Mouse (Mus musculus): ENCODE measurements around the gene Six4. TPM values are rescaled to one million over a fixed set of nuclear protein-coding genes. Genes with fewer than 3 reads are reported as not detected.
A peak's percentile ranks its signal among the peaks of the same experiment; 100 is the strongest.
"Not testable (repeated sequence)": the region's sequence is repeated elsewhere in the genome, so short reads cannot be mapped to it uniquely, and the experiment has no call there.

The Six4 gene
- polyA plus RNA-seq, 1 experiment from 2014 or later: 2.4 TPM

DNA sequence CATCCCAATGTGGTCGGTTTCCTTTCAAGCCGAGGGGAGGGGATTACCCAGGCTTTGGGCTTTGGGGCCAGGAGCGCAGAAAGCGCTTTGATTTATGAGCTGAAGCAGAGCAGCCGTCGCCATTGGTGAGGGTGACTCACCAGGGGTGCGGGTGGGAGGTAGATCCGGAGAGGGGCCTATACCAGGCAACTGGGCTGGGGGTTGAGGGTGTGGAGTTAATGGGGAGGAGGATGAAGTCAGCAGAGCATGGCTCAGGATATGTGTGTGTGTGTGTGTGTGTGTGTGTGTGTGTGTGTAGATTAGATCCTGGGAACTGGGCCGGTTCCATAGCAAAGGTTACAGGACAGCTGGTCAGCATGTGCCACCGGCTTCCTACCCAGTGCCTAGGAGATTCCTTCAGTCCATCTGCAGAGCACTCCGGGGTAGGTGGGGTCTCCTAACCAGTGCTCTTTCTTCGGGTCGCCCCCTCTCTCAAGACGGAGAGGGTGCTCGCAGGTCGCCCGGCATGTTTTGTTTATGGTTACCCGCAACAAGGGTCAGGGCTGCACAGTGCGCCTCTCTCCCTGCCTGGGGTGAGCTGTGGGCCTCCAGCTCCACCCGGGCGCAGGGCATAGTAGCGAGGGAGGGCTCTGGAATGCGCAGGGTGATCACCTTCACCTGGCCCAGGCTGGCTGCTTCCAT is 2.7 kb downstream of the Six4 start:
- Histone ChIP-seq H3K27me3 (peaks cover 41% of the 10 kb centered on the region), H3K36me3 (0 out of 2 replicates have a peak, but pooled peaks cover 3% of the 10 kb centered on the region), H3K9me3 (no peaks in the 10 kb centered on the region), H3K4me1 (peaks cover 21% of the 10 kb centered on the region), H3K4me2 (replicated peaks) (peak overlapping the region; percentile 99), H3K27ac (replicated peaks) (no peak overlapping the region), H3K4me3 (peak overlapping the region; percentile 68), H3K9ac (replicated peaks) (no peak overlapping the region)
- ATAC-seq (ENCODE audit: low FRiP score, low read depth): peak; percentile 29; the same call in 1 of the 2 replicates
- 3% methylated on average over 23 of the region's 23 CpGs for WGBS

DNA sequence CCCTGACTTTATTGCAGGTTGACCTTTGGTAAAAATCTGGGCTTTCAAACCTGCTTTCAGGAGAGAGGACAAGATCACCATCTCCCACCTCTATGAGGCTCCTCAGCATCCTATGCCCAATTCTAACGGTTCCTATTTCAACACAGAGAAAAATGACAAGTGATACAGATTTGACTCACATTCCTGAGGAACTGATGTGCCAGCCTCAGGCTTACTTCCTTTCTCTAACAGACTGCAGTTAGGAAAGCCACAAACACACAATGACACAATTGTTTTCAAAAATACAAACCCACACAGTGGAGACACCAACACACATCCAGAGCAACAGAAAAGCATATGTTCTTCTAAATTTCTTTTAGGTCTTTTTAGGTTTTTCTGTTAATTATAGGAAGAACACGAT is 5.4 kb downstream of the Six4 start:
- Histone ChIP-seq H3K4me3 (no peak overlapping the region), H3K27ac (replicated peaks) (no peak overlapping the region), H3K9me3 (no peaks in the 10 kb centered on the region), H3K4me2 (replicated peaks) (no peak overlapping the region), H3K27me3 (peaks cover 30% of the 10 kb centered on the region), H3K9ac (replicated peaks) (no peak overlapping the region), H3K36me3 (peaks cover 17% of the 10 kb centered on the region), H3K4me1 (peaks cover 21% of the 10 kb centered on the region)
- 88% methylated on average over 2 of the region's 2 CpGs for WGBS
- no peak for ATAC-seq (ENCODE audit: low FRiP score, low read depth)

DNA sequence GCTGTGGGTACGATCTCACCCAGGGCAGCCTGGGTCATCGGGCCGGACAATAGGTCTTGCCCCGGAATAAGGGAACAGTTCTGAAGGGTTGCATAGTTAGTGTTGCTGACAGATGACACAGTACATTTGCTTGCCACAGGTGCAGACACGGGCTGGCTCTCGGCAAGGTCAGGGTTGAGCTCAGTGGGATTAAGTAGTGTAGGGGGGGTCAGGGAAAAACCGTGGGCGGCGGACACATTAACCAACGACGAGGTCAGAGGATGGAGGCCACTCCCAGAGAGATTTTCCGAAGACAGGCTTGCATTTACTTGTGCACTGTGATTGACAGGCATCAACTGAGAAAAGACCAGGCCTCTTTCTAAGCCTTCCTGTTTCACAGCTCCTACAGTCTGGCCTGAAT is 9.5 kb downstream of the Six4 start:
- 88% methylated on average over 12 of the region's 12 CpGs for WGBS
- H3K4me2 ChIP-seq (replicated peaks): no peak overlapping the region
- H3K4me3 ChIP-seq: no peak overlapping the region
- H3K27ac ChIP-seq (replicated peaks): no peak overlapping the region
- H3K9me3 ChIP-seq: no peaks in the 10 kb centered on the region
- no peak overlapping the region for H3K9ac ChIP-seq (replicated peaks)
- no peaks in the 10 kb centered on the region for H3K4me1 ChIP-seq
- H3K36me3 ChIP-seq: peaks cover 20% of the 10 kb centered on the region
- peaks cover 4% of the 10 kb centered on the region; the same call in 1 of the 2 replicates for H3K27me3 ChIP-seq
- ATAC-seq (ENCODE audit: low FRiP score, low read depth): no peak

DNA sequence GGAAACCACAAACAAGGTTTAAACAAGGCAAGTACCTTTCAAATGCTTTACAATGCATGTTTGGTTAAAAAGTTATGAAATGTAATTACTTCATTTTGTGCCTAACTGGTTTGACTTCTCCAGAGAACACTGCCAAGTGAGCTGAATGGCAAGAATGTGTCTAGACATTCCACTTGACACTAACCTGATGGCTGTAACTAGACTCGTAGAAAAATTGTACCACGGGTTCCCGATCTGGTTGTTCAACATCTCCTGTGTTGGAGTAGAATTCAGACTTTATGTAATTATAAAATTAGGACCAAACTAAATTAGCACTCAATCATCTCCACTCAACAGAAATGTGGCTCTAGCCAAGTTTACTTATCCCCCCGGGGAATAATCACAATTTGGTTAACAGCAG is 14.7 kb downstream of the Six4 start:
- peaks cover 11% of the 10 kb centered on the region for H3K36me3 ChIP-seq
- H3K27ac ChIP-seq (replicated peaks): no peak overlapping the region
- 93% methylated on average over 4 of the region's 4 CpGs for WGBS
- H3K9me3 ChIP-seq: no peaks in the 10 kb centered on the region
- no peak for ATAC-seq (ENCODE audit: low FRiP score, low read depth)
- H3K27me3 ChIP-seq: no peaks in the 10 kb centered on the region
- H3K4me3 ChIP-seq: no peak overlapping the region
- no peak overlapping the region for H3K4me2 ChIP-seq (replicated peaks)
- H3K4me1 ChIP-seq: no peaks in the 10 kb centered on the region
- no peak overlapping the region for H3K9ac ChIP-seq (replicated peaks)

DNA sequence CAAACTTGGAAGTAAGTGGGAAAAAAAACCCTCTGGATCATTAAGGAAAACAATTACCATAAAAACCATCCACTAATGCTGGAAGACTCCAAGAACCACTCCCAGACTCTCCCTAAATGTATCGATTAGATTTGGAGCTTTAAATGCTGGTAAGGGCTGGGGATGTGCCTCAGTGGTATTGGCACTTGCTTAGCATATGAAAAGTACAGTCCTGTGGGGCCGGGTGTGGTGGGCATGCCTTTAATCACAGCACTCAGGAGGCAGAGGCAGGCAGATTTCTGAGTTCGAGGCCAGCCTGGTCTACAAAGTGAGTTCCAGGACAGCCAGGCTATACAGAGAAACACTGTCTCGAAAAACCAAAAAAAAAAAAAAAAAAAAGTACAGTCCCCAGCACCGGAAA is 17.1 kb downstream of the Six4 start:
- H3K4me3 ChIP-seq; H3K9ac ChIP-seq (replicated peaks); H3K27ac ChIP-seq (replicated peaks); H3K36me3 ChIP-seq; H3K27me3 ChIP-seq; H3K9me3 ChIP-seq; ATAC-seq (ENCODE audit: low FRiP score, low read depth); H3K4me1 ChIP-seq; H3K4me2 ChIP-seq (replicated peaks): not testable (repeated sequence)
- WGBS: 86% methylated on average over 5 of the region's 5 CpGs

DNA sequence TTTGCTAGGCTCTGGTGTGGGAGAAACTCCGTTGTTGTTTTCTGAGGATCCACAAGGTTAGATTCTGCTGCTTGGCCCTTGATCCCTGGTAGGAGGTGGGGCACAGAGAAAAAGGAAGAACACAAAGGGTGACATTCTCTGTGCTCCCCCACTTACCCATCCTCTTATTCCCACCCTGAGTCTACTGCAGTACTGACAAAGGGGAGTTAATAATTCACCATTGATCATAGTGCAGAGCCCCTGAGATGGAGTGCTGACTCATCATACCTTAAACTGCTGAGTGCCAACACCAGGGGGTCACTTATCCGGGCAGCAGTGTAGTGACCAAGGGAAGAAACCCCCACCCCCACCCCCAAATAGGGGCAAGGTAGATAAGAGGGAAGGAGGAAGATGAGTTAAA is 18.7 kb downstream of the Six4 start:
- H3K4me1 ChIP-seq: no peaks in the 10 kb centered on the region
- WGBS: 39% methylated on average over 2 of the region's 2 CpGs
- ATAC-seq (ENCODE audit: low FRiP score, low read depth): no peak
- H3K9ac ChIP-seq (replicated peaks): no peak overlapping the region
- no peaks in the 10 kb centered on the region for H3K27me3 ChIP-seq
- no peaks in the 10 kb centered on the region for H3K36me3 ChIP-seq
- no peaks in the 10 kb centered on the region for H3K9me3 ChIP-seq
- H3K4me3 ChIP-seq: no peak overlapping the region
- no peak overlapping the region for H3K4me2 ChIP-seq (replicated peaks)
- H3K27ac ChIP-seq (replicated peaks): no peak overlapping the region

DNA sequence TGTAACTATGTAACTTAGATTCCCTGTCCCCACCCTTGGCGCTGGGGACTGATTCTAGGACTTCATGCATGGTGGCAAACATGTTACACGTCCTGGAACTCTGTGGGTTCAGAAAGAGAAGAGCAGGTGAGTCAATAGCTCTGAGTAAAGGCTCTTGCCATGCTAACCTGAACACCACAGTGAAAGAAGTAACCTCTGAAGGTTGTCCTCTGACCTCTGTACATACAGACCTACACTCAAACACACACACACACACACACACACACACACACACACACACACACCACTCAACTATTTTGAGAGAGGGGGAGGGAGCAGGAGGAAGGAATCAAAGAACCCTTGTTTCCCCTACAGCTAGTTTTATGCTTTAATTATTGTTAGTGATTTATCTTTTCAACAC is 19.1 kb downstream of the Six4 start:
- H3K4me3 ChIP-seq: no peak overlapping the region
- no peak overlapping the region for H3K9ac ChIP-seq (replicated peaks)
- 80% methylated on average over 2 of the region's 2 CpGs for WGBS
- no peaks in the 10 kb centered on the region for H3K36me3 ChIP-seq
- H3K4me2 ChIP-seq (replicated peaks): no peak overlapping the region
- no peak for ATAC-seq (ENCODE audit: low FRiP score, low read depth)
- H3K27ac ChIP-seq (replicated peaks): no peak overlapping the region
- H3K4me1 ChIP-seq: no peaks in the 10 kb centered on the region
- H3K9me3 ChIP-seq: no peaks in the 10 kb centered on the region
- no peaks in the 10 kb centered on the region for H3K27me3 ChIP-seq

DNA sequence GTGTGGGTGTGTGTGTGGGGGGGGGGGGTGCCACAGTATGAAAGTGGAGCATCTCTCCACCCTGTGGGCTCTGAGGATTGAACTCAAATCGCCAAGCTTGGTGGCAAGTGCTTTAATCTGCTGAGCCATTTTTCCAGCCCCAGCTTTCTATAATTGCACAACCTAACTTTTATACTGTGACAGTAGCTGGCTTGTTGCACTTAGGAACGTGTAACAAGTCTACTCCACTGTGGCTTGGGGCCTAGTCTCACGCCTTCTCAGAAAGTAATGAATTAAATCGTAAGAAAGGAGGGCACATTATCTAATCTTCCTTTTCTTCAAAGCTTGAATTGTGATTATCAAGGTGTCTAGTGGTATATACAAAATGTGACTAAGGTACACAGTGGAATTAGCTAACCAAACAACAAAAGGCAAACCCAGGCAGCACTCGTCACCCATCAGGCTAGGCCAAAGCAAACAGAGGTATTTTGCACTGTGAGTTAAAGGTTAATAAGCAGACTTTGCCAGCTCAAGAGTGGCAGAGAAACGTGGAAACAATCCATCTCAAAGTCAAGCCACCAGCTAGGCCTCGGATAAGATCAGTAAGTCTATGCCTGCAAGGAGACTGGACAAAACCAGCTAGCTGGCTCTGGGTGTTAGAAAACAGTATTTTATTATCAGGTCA is 22.5 kb downstream of the Six4 start:
- Histone ChIP-seq H3K27me3 (no peaks in the 10 kb centered on the region), H3K9me3 (no peaks in the 10 kb centered on the region), H3K36me3 (no peaks in the 10 kb centered on the region), H3K27ac (replicated peaks) (no peak overlapping the region), H3K4me3 (no peak overlapping the region), H3K4me1 (no peaks in the 10 kb centered on the region), H3K4me2 (replicated peaks) (no peak overlapping the region), H3K9ac (replicated peaks) (no peak overlapping the region)
- ATAC-seq (ENCODE audit: low FRiP score, low read depth): no peak
- WGBS: 79% methylated on average over 7 of the region's 7 CpGs

DNA sequence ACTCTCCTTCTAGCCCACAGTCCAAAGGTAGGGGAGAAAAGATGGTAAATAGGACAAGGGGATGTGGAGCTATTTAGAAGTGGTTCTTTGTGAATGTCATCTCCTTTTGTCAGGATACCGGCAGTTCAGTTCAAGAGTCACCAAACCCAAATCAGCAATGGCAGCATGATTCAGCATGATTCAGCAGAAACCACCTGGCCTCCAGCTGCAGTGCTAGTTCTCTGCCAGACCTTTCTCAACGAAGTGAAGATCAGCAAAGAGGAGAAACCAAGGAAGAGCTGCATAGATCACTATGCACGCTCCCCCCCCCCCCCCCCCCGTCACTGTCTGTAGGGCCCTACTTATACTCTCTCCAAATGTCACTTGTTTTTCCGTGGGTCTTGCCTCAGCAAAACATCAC is 24.3 kb downstream of the Six4 start:
- Histone ChIP-seq H3K27ac (replicated peaks) (no peak overlapping the region), H3K36me3 (no peaks in the 10 kb centered on the region), H3K4me1 (no peaks in the 10 kb centered on the region), H3K9ac (replicated peaks) (no peak overlapping the region), H3K4me3 (no peak overlapping the region), H3K27me3 (no peaks in the 10 kb centered on the region), H3K4me2 (replicated peaks) (no peak overlapping the region), H3K9me3 (no peaks in the 10 kb centered on the region)
- ATAC-seq (ENCODE audit: low FRiP score, low read depth): no peak
- WGBS: 50% methylated on average over 5 of the region's 5 CpGs

DNA sequence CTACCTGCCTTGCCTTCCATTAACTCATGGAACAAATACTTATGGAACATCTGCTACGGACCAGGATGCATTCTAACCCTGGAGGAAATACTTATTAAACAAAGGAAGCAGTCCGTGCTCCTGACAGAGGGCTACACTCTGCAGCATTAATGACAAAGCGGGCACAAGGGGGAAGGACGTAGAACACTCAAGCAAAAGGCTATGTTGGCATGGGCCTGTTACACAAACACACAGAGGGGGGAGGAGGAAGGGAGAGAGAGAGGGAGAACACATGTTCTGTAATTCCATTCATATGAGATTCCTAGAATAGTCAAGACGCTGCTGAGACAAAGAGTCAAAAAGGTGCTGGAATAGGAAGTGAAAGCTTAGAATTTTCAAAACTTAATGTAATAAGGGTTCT is 24.8 kb downstream of the Six4 start:
- no peak for ATAC-seq (ENCODE audit: low FRiP score, low read depth)
- 78% methylated on average over 5 of the region's 5 CpGs for WGBS
- no peaks in the 10 kb centered on the region for H3K36me3 ChIP-seq
- no peaks in the 10 kb centered on the region for H3K27me3 ChIP-seq
- H3K4me2 ChIP-seq (replicated peaks): no peak overlapping the region
- no peaks in the 10 kb centered on the region for H3K4me1 ChIP-seq
- H3K4me3 ChIP-seq: no peak overlapping the region
- H3K27ac ChIP-seq (replicated peaks): no peak overlapping the region
- H3K9me3 ChIP-seq: no peaks in the 10 kb centered on the region
- H3K9ac ChIP-seq (replicated peaks): no peak overlapping the region

DNA sequence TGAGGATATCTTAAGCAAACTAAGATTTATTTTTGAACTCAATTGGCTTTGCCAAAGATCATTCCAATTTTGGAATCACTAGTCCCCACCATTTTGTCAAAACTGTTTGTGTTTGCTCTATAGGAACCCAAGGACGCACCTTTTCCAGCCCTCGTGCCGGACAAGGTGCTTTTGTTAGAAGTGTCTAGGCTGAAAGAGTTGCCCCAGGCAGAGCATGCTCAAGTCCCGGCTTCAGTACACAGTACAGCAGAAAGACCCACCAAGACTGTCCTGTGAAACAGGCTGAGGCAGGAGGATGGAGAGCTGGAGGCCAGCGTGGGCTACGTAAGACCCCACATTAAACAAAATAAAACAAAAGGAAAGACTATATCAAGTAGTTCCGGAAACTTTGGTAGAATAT is 26.2 kb downstream of the Six4 start:
- Histone ChIP-seq H3K9me3 (no peaks in the 10 kb centered on the region), H3K36me3 (no peaks in the 10 kb centered on the region), H3K27ac (replicated peaks) (no peak overlapping the region), H3K9ac (replicated peaks) (no peak overlapping the region), H3K27me3 (no peaks in the 10 kb centered on the region), H3K4me2 (replicated peaks) (no peak overlapping the region), H3K4me3 (no peak overlapping the region), H3K4me1 (no peaks in the 10 kb centered on the region)
- 91% methylated on average over 7 of the region's 7 CpGs for WGBS
- ATAC-seq (ENCODE audit: low FRiP score, low read depth): no peak

DNA sequence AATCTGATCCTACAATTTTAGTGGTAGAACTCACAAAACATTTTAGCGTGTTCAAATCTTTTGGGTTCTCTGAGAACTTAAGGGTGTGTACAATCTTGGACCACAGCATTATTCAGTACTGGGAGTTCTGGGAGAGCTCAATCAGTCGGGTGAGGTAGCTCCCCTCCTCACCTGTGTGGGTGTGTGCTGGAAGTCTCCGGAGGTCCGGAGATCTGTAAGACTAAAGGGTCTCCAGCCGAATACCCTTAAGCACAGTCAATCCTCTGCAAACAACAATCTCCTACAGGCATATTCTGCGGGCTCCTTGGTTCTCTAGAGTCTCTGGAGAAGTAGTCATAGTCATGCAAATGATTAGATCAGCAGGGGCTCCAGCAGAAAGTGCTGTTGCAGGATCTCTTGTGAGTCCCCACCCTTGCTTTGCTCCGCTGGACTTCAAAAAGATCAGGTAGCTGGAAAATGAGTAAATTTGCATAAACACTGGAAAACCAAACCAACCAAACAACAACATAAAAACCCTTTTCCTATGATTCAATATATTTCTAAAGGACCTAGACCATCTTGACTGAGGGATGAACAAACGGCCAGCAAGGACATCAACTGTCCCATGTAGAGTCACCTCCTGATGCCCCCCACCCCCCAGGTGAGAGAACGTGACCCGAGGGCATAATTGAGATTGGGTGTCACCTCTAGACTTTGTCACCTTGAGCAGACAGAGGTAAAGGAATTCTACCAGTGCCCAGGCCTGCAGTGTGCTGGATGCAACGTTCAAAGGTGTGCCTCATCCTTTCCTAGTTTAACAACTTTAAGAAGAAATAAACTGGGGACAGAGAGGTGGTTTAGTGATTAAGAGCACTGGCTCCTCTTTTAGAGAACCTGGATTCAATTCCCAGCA is 27.3 kb downstream of the Six4 start:
- H3K36me3 ChIP-seq: no peaks in the 10 kb centered on the region
- ATAC-seq (ENCODE audit: low FRiP score, low read depth): no peak
- no peaks in the 10 kb centered on the region for H3K9me3 ChIP-seq
- H3K4me2 ChIP-seq (replicated peaks): no peak overlapping the region
- no peak overlapping the region for H3K27ac ChIP-seq (replicated peaks)
- WGBS: 20% methylated on average over 11 of the region's 11 CpGs
- H3K4me3 ChIP-seq: no peak overlapping the region
- H3K9ac ChIP-seq (replicated peaks): no peak overlapping the region
- no peaks in the 10 kb centered on the region for H3K4me1 ChIP-seq
- H3K27me3 ChIP-seq: no peaks in the 10 kb centered on the region
